Mouse (Mus musculus) limb, embryonic 11.5 days (tissue): Measurements from ENCODE around the gene 2610528A11Rik. TPM values are rescaled to one million over a fixed set of nuclear protein-coding genes. Genes with fewer than 3 reads are reported as not detected.
A peak's percentile ranks its signal among the peaks of the same experiment; 100 is the strongest.

ENCODE experiments used
- ATAC-seq: fragments of 200-750 bp; cut with Nextera tagmentation; 2 replicates; pipeline ENCODE4 v1.8.0; 2017; ENCODE audit warnings: low read depth; ENCODE audit not compliant: insufficient number of reproducible peaks, low FRiP score, low TSS enrichment
- DNase-seq: peaks from one replicate; pipeline ENCODE4 v3.0.0-alpha.2; 2015; ENCODE audit warnings: low spot score
- H3K27ac ChIP-seq: fragments of 300-500 bp; sonication (generic); replicated peaks from 2 replicates; pipeline ENCODE4 v1.5.1; 2014; ENCODE audit warnings: low read depth, mild to moderate bottlenecking, low read length
- H3K27me3 ChIP-seq: fragments of 300-500 bp; sonication (generic); 2 replicates; pipeline ENCODE4 v1.6.1; 2014; ENCODE audit warnings: mild to moderate bottlenecking, low read length, mixed read lengths; ENCODE audit not compliant: control insufficient read depth, insufficient read depth
- H3K36me3 ChIP-seq: fragments of 300-500 bp; sonication (generic); 2 replicates; pipeline ENCODE4 v1.6.1; 2014; ENCODE audit warnings: mild to moderate bottlenecking, low read length, moderate library complexity, mixed read lengths; ENCODE audit not compliant: control insufficient read depth, insufficient read depth
- H3K4me1 ChIP-seq: fragments of 300-500 bp; sonication (generic); 2 replicates; pipeline ENCODE4 v1.6.1; 2014; ENCODE audit warnings: low read length, mixed read lengths; ENCODE audit not compliant: control insufficient read depth, insufficient read depth
- H3K4me2 ChIP-seq: fragments of 300-500 bp; sonication (generic); 2 replicates; pipeline ENCODE4 v1.6.1; 2014; ENCODE audit warnings: low read depth, mild to moderate bottlenecking, moderate library complexity; ENCODE audit not compliant: severe bottlenecking
- H3K4me3 ChIP-seq: fragments of 300-500 bp; sonication (generic); 2 replicates; pipeline ENCODE4 v1.5.1; 2014; ENCODE audit warnings: low read depth, low read length
- H3K9ac ChIP-seq: fragments of 300-500 bp; sonication (generic); 2 replicates; pipeline ENCODE4 v1.6.1; 2014; ENCODE audit warnings: mild to moderate bottlenecking, low read length
- H3K9me3 ChIP-seq: fragments of 300-500 bp; sonication (generic); 2 replicates; pipeline ENCODE4 v1.6.1; 2016; ENCODE audit warnings: low read length; ENCODE audit not compliant: control insufficient read depth
- WGBS: fragments of 180-500 bp; shearing (Covaris S2); extraction: QIAGEN DNeasy Blood & Tissue Kit; methylation state at CpG from one replicate; pipeline ENCODE4 v1.1.7; 2014; 5-methylcytosine and 5-hydroxymethylcytosine counted together
- polyA plus RNA-seq: library from polyadenylated mRNA; unstranded; fragments of >200 nt; fragmentation: Nextera tagmentation; extraction: Ambion mirVana; gene quantifications from 2 replicates; pipeline ENCODE4 v1.2.1, GENCODE M21; 2014

Gene 2610528A11Rik
- polyA plus RNA-seq, 1 experiment from 2014 or later = 3.0 TPM

DNA sequence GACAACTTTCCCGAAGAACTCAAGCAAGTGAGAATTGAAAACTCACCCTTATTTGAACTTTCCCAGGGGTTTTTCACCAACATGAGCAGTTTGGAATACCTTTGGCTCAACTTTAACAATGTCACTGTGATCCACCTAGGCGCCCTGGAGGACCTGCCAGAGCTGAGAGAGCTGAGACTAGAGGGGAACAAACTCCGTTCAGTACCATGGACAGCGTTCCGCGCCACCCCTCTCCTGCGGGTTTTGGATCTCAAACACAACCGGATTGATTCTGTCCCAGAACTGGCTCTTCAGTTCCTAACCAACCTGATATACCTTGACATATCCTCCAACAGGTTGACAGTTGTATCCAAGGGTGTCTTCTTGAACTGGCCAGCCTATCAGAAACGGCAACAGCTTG, 45.3 kb downstream of the 2610528A11Rik start:
- ATAC-seq = no peak

DNA sequence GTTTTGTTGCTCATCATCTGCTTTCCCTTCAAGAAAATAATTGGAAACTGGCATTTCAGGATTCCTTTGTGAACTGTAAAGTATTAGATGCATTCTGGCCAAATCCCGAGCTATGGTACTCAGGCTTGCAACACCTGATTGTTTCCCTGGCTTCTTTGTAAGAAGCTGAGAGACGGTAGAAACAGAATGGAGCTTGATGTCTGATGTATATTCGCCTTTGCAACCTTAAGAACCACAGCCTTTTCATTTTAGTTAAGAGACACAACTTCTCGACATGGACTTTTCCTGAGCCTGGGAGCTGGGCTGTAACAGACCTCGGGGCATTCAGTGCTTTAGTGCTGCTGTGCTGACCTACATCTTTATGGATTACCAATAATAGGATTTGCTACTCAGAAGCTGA, 46.2 kb downstream of the 2610528A11Rik start, which contains the start of gene Lrit2:
Gene Lrit2 (plus strand): TSS at position 301 of the 400 bp plus-strand sequence.
- Histone ChIP-seq H3K27me3 (no peaks in the 10 kb centered on the region), H3K4me2 (no peak within 1 kb of the TSS), H3K4me1 (no peaks in the 10 kb centered on the region), H3K9ac (no peak within 1 kb of the TSS), H3K36me3 (no peaks in the 10 kb centered on the region), H3K27ac (no peak within 1 kb of the TSS), H3K4me3 (no peak within 1 kb of the TSS), H3K9me3 (no peaks in the 10 kb centered on the region)
- DNase-seq (no peak), ATAC-seq (no peak)
- WGBS = 82% methylated on average over 5 of the region's 5 CpGs

More for the DNA sequence above, 45.3 kb downstream of the 2610528A11Rik start:
- Histone ChIP-seq H3K9me3 (no peaks in the 10 kb centered on the region), H3K27me3 (no peaks in the 10 kb centered on the region), H3K27ac (no peak overlapping the region), H3K4me2 (no peak overlapping the region), H3K9ac (no peak overlapping the region), H3K4me3 (no peak overlapping the region), H3K4me1 (no peaks in the 10 kb centered on the region), H3K36me3 (no peaks in the 10 kb centered on the region)
- 19% methylated on average over 9 of the region's 9 CpGs for whole genome bisulfite sequencing
- DNase-seq = peak; percentile 88

DNA sequence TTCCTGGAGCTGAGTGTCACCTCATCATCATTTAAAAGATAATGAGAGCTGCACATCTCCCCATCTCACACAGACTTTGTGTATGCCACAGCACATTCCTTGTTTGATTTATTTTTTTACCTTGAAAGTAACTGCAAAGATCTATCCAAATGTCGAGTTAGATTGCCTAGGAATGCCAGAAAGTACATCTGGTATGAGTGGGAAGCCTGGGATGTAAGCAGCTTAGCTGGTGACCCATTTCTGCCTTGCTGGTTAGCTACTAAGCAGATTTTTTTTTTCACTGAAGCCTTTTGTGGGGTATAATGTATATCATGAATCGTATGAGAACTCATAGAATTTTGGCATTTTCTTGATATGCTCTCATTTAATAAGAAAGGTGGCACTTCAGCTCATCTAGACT, 47.2 kb downstream of the 2610528A11Rik start:
- Histone ChIP-seq H3K27ac (no peak overlapping the region), H3K36me3 (no peaks in the 10 kb centered on the region), H3K4me2 (no peak overlapping the region), H3K9me3 (no peaks in the 10 kb centered on the region), H3K9ac (no peak overlapping the region), H3K4me3 (no peak overlapping the region), H3K27me3 (no peaks in the 10 kb centered on the region), H3K4me1 (no peaks in the 10 kb centered on the region)
- ATAC-seq (no peak), DNase-seq (no peak)
- WGBS = 68% methylated on average over 2 of the region's 2 CpGs

DNA sequence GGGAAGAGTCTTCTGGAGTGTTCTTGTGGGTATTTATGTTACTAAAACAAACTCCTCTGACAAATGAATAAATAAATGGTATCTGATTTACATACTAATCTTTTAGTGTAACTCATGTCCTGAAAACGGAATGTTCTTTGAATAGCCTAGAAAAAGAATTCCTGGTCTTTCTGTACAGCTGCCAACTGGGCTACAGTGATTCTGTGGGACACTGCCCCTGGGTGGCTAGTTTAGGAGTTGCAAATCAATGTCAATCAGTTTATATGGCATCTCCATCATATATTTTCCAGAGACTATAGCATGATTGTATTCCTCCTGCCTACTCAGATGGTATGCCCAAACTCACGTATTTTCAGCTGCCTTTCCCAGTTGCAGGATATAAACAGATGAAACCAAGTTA, 49.0 kb downstream of the 2610528A11Rik start:
- Histone ChIP-seq H3K4me3 (no peak overlapping the region), H3K4me1 (no peaks in the 10 kb centered on the region), H3K27ac (no peak overlapping the region), H3K4me2 (no peak overlapping the region), H3K9ac (no peak overlapping the region), H3K36me3 (no peaks in the 10 kb centered on the region), H3K9me3 (no peaks in the 10 kb centered on the region), H3K27me3 (no peaks in the 10 kb centered on the region)
- ATAC-seq (no peak), DNase-seq (no peak)
- WGBS = 74% methylated on average over 2 of the region's 2 CpGs

Other genes with a start within 250 kb of the 2610528A11Rik start
- gene Ccser2, start 145.2 kb downstream of the 2610528A11Rik start, polyA plus RNA-seq = 28.6 and 29.7 TPM in 2 replicates
- gene Rgr, start 65.1 kb downstream of the 2610528A11Rik start, polyA plus RNA-seq = not detected in 2 replicates
- not detected in 2 replicates for gene Lrit1, start 59.2 kb downstream of the 2610528A11Rik start, polyA plus RNA-seq
- not detected in 2 replicates for gene Lrit2, start 46.1 kb downstream of the 2610528A11Rik start, polyA plus RNA-seq
- gene Cdhr1, start 15.7 kb downstream of the 2610528A11Rik start, polyA plus RNA-seq = 0.15 TPM in 1 of 2 replicates, not detected in the other
- 178 and 182 TPM in 2 replicates for gene Ghitm, start 21.2 kb upstream of the 2610528A11Rik start, polyA plus RNA-seq